Mouse (Mus musculus): ENCODE data around the gene Tnfrsf4. TPM values are rescaled to one million over a fixed set of nuclear protein-coding genes. Genes with fewer than 3 reads are reported as not detected.

Gene Tnfrsf4
- polyA plus RNA-seq, 1 experiment = 20.7 TPM

DNA sequence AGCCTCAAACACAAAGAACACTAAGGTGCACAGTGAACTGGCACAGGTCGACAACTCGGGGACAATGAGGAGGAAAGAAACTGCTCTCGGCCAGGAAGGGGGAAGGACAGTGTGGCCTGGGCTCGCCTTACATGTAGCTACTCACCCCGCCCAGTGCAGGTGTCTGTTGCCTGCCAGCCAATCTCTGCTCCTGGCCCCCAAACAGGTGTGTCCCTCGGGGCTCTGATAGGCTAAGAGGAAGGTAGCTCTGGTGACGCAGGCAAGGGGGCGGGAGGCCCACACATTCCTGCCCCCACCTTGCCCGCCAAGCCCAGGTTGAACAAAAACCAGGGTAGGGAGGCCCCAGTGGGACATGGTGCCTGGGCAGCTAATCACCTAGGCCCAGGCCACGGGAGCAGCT, 46.1 kb downstream of the Tnfrsf4 start:
- H3K27ac ChIP-seq (ENCODE audit: insufficient read depth, low read length) = no peak overlapping the region
- H3K4me1 ChIP-seq (ENCODE audit: control insufficient read depth, insufficient read depth, insufficient read length) = no peaks in the 10 kb centered on the region
- no peak overlapping the region for H3K4me3 ChIP-seq (ENCODE audit: extremely low read depth, insufficient read depth, insufficient read length)
- TF ChIP-seq CTCF (IDR thresholded peaks at IDR 0.05; ENCODE audit: extremely low read depth, insufficient read depth, insufficient read length, insufficient replicate concordance) (no peak), POLR2A (IDR thresholded peaks at IDR 0.05; ENCODE audit: low read depth, low read length) (no peak)
- DNase-seq (ENCODE audit: low read depth in 1 of 2, low spot score in 2 of 2) = no peak
- H3K27me3 ChIP-seq (ENCODE audit: control insufficient read depth, insufficient read depth, low read length) = no peaks in the 10 kb centered on the region
- WGBS = 72% methylated on average over 10 of the region's 10 CpGs
- H3K36me3 ChIP-seq (ENCODE audit: control insufficient read depth, insufficient read depth, low read length) = no peaks in the 10 kb centered on the region

DNA sequence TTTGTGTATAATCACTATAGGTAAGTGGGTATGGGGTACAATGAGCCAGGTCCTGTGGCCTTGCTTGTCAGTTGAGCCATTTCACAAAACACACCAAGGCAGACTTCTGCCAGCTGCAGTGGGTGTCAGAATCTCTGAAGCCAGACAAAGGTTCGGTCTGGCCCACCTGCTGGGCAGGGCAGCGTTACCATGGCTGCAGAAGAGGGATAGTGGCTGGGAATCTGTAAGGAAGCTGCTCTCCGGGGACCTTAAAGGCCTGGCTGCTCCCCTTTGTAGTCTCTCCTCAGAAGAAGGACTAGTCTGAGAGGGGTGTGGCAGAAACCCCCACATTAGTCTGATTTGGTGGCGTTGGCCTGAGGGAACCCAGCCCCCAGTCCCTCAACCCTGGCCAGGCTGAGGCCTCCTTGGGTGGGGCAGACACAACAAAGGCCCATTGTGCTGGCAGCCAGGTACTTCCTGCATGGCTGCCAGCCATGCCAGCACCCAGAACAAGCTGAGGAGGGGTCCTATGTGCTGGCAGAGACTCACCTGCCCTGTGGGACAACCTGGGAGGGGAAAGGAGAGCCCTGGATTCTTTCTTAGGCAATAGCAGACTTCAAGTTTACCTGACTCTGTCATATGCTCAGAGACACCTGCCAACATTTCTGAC, 50.3 kb downstream of the Tnfrsf4 start:
- TF ChIP-seq CTCF (IDR thresholded peaks at IDR 0.05; ENCODE audit: extremely low read depth, insufficient read depth, insufficient read length, insufficient replicate concordance) = no peak
- TF ChIP-seq POLR2A (IDR thresholded peaks at IDR 0.05; ENCODE audit: low read depth, low read length) = no peak
- 77% methylated on average over 4 of the region's 4 CpGs for WGBS
- H3K4me1 ChIP-seq (ENCODE audit: control insufficient read depth, insufficient read depth, insufficient read length) = peaks cover 13% of the 10 kb centered on the region; the same call in 1 of the 2 replicates
- H3K27me3 ChIP-seq (ENCODE audit: control insufficient read depth, insufficient read depth, low read length) = no peaks in the 10 kb centered on the region
- no peak for DNase-seq (ENCODE audit: low read depth in 1 of 2, low spot score in 2 of 2)
- no peak overlapping the region for H3K27ac ChIP-seq (ENCODE audit: insufficient read depth, low read length)
- H3K4me3 ChIP-seq (ENCODE audit: extremely low read depth, insufficient read depth, insufficient read length) = no peak overlapping the region
- H3K36me3 ChIP-seq (ENCODE audit: control insufficient read depth, insufficient read depth, low read length) = no peaks in the 10 kb centered on the region

DNA sequence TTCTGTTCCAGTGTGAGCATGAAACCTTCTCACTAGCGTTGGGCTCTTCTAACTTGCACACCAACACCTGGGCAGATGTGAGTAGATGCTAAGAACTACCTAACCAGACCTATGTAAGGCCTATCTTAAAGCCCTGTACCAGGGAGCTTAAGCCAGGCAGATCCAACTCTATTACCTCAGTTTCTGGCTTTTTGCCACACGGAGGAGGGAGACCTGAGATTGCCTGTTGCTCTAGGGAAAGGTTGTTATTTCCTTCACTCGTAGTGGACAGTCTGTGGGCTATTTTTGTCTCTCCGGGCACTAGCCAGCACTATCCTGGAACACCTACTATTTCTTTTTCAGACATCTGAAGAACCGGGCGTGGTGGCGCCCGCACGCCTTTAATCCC, 50.9 kb downstream of the Tnfrsf4 start:
- DNase-seq (ENCODE audit: low read depth in 1 of 2, low spot score in 2 of 2) = no peak
- H3K4me1 ChIP-seq (ENCODE audit: control insufficient read depth, insufficient read depth, insufficient read length) = peaks cover 13% of the 10 kb centered on the region; the same call in 1 of the 2 replicates
- 89% methylated on average over 9 of the region's 9 CpGs for WGBS
- H3K27ac ChIP-seq (ENCODE audit: insufficient read depth, low read length) = no peak overlapping the region
- no peak overlapping the region for H3K4me3 ChIP-seq (ENCODE audit: extremely low read depth, insufficient read depth, insufficient read length)
- no peaks in the 10 kb centered on the region for H3K36me3 ChIP-seq (ENCODE audit: control insufficient read depth, insufficient read depth, low read length)
- no peak for TF ChIP-seq POLR2A (IDR thresholded peaks at IDR 0.05; ENCODE audit: low read depth, low read length)
- no peaks in the 10 kb centered on the region for H3K27me3 ChIP-seq (ENCODE audit: control insufficient read depth, insufficient read depth, low read length)

DNA sequence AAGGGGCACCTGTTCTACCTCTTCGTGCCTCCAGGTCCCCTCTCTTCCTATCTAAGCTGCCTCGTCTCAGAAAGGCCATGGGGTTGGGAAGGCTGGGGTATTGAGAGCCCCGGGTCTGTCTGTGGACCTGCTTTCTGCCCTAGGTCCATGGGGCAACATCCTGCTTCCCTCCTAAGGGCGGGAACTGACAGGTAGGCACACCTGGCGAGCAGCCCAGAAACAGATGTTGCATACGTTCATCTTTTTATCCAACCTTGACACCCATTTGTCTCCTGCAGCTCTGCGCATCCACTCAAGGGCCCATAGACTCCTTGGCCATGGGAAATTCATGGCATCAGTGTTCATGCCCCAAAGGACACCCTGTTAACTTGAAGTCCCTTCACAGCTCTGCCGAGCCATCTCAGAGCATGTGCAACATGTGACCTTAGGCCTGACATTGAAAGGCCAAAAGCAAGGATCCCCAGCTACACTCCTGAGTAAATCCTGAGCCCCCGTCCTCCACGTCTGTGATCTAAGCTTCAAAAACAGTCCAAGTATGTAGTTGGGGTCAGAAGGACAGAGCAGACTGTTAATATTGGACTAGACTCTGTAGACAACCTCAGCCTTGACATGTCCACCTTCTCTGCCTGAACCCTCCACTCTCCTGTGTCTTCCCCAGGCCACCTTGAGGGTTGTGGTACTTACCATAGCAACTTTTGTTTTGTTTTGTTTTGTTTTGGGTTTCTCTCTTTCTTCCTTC, 51.7 kb downstream of the Tnfrsf4 start:
- WGBS = 90% methylated on average over 10 of the region's 10 CpGs
- peaks cover 18% of the 10 kb centered on the region; the same call in 1 of the 2 replicates for H3K4me1 ChIP-seq (ENCODE audit: control insufficient read depth, insufficient read depth, insufficient read length)
- no peak for DNase-seq (ENCODE audit: low read depth in 1 of 2, low spot score in 2 of 2)
- no peak overlapping the region for H3K4me3 ChIP-seq (ENCODE audit: extremely low read depth, insufficient read depth, insufficient read length)
- H3K36me3 ChIP-seq (ENCODE audit: control insufficient read depth, insufficient read depth, low read length) = no peaks in the 10 kb centered on the region
- H3K27ac ChIP-seq (ENCODE audit: insufficient read depth, low read length) = no peak overlapping the region
- TF ChIP-seq CTCF (IDR thresholded peaks at IDR 0.05; ENCODE audit: extremely low read depth, insufficient read depth, insufficient read length, insufficient replicate concordance) = no peak
- TF ChIP-seq POLR2A (IDR thresholded peaks at IDR 0.05; ENCODE audit: low read depth, low read length) = no peak
- H3K27me3 ChIP-seq (ENCODE audit: control insufficient read depth, insufficient read depth, low read length) = no peaks in the 10 kb centered on the region

Other genes starting within 250 kb of the Tnfrsf4 start
- gene Vwa1, start 239.1 kb upstream of the Tnfrsf4 start, polyA plus RNA-seq (2012; rRNA removed) = 21.5 and 24.3 TPM in 2 replicates
- gene Tmem88b, start 228.0 kb upstream of the Tnfrsf4 start, polyA plus RNA-seq (2012; rRNA removed) = 0.06 and 0.16 TPM in 2 replicates
- 0.25 and 0.49 TPM in 2 replicates for gene Ankrd65, start 223.4 kb upstream of the Tnfrsf4 start, polyA plus RNA-seq (2012; rRNA removed)
- gene Mrpl20, start 211.0 kb upstream of the Tnfrsf4 start, polyA plus RNA-seq (2012; rRNA removed) = 23.3 and 31.4 TPM in 2 replicates
- gene Ccnl2, start 201.4 kb upstream of the Tnfrsf4 start, polyA plus RNA-seq (2012; rRNA removed) = 56.2 and 57.9 TPM in 2 replicates
- 88.7 and 144 TPM in 2 replicates for gene Aurkaip1, start 182.6 kb upstream of the Tnfrsf4 start, polyA plus RNA-seq (2012; rRNA removed)
- gene Mxra8, start 174.2 kb upstream of the Tnfrsf4 start, polyA plus RNA-seq (2012; rRNA removed) = 73.6 and 118 TPM in 2 replicates
- gene Dvl1, start 166.4 kb upstream of the Tnfrsf4 start, polyA plus RNA-seq (2012; rRNA removed) = 98.5 and 132 TPM in 2 replicates
- gene Tas1r3, start 150.5 kb upstream of the Tnfrsf4 start, polyA plus RNA-seq (2012; rRNA removed) = 0.95 and 1.2 TPM in 2 replicates
- 18.9 and 19.8 TPM in 2 replicates for gene Cptp, start 144.4 kb upstream of the Tnfrsf4 start, polyA plus RNA-seq (2012; rRNA removed)
- 31.8 and 36.3 TPM in 2 replicates for gene Ints11, start 144.3 kb upstream of the Tnfrsf4 start, polyA plus RNA-seq (2012; rRNA removed)
- 48.8 and 70.1 TPM in 2 replicates for gene Pusl1, start 122.1 kb upstream of the Tnfrsf4 start, polyA plus RNA-seq (2012; rRNA removed)
- gene Acap3, start 122.0 kb upstream of the Tnfrsf4 start, polyA plus RNA-seq (2012; rRNA removed) = 29.1 and 31.9 TPM in 2 replicates
- gene Ube2j2, start 70.0 kb upstream of the Tnfrsf4 start, polyA plus RNA-seq (2012; rRNA removed) = 53.6 and 113 TPM in 2 replicates
- 21.6 and 50.1 TPM in 2 replicates for gene C1qtnf12, start 51.5 kb upstream of the Tnfrsf4 start, polyA plus RNA-seq (2012; rRNA removed)
- gene B3galt6, start 21.2 kb upstream of the Tnfrsf4 start, polyA plus RNA-seq (2012; rRNA removed) = 4.9 and 7.6 TPM in 2 replicates
- 33.5 and 35.7 TPM in 2 replicates for gene Sdf4, start 21.0 kb upstream of the Tnfrsf4 start, polyA plus RNA-seq (2012; rRNA removed)
- 29.9 and 38.2 TPM in 2 replicates for gene Tnfrsf18, start 12.3 kb downstream of the Tnfrsf4 start, polyA plus RNA-seq (2012; rRNA removed)
- 0.07 TPM in 1 of 2 replicates, not detected in the other for gene Ttll10, start 45.6 kb downstream of the Tnfrsf4 start, polyA plus RNA-seq (2012; rRNA removed)
- 31.5 and 38.4 TPM in 2 replicates for gene 9430015G10Rik, start 96.1 kb downstream of the Tnfrsf4 start, polyA plus RNA-seq (2012; rRNA removed)
- gene Rnf223, start 116.7 kb downstream of the Tnfrsf4 start, polyA plus RNA-seq (2012; rRNA removed) = 0.55 and 0.67 TPM in 2 replicates
- gene Agrn, start 183.6 kb downstream of the Tnfrsf4 start, polyA plus RNA-seq (2012; rRNA removed) = 21.2 and 23.8 TPM in 2 replicates
- 25.2 and 32.2 TPM in 2 replicates for gene Isg15, start 187.0 kb downstream of the Tnfrsf4 start, polyA plus RNA-seq (2012; rRNA removed)
- 10.6 TPM in 2 replicates for gene AW011738, start 189.5 kb downstream of the Tnfrsf4 start, polyA plus RNA-seq (2012; rRNA removed)
- gene Perm1, start 202.0 kb downstream of the Tnfrsf4 start, polyA plus RNA-seq (2012; rRNA removed) = 0.87 and 1.0 TPM in 2 replicates
- 54.7 and 62.7 TPM in 2 replicates for gene Plekhn1, start 221.0 kb downstream of the Tnfrsf4 start, polyA plus RNA-seq (2012; rRNA removed)
- 83.1 and 103 TPM in 2 replicates for gene Noc2l, start 222.2 kb downstream of the Tnfrsf4 start, polyA plus RNA-seq (2012; rRNA removed)
- gene Samd11, start 241.8 kb downstream of the Tnfrsf4 start, polyA plus RNA-seq (2012; rRNA removed) = 14.8 and 17.3 TPM in 2 replicates

All from spleen, adult 2 months (tissue).